Mouse (Mus musculus): ENCODE measurements around the gene Nat8f6. TPM values are rescaled to one million over a fixed set of nuclear protein-coding genes. Genes with fewer than 3 reads are reported as not detected.
"Not testable (repeated sequence)": the region's sequence is repeated elsewhere in the genome, so short reads cannot be mapped to it uniquely, and the experiment has no call there.

The Nat8f6 gene
- polyA plus RNA-seq, 1 experiment from 2014 or later, result not detected

- H3K27ac ChIP-seq; H3K4me2 ChIP-seq; H3K9ac ChIP-seq (replicated peaks); H3K4me3 ChIP-seq (replicated peaks); H3K9me3 ChIP-seq; H3K36me3 ChIP-seq; H3K27me3 ChIP-seq; H3K4me1 ChIP-seq (replicated peaks); ATAC-seq (ENCODE audit: insufficient number of reproducible peaks, insufficient read depth, low FRiP score, low TSS enrichment, low read depth): not testable (repeated sequence)
These were observed 13.8 kb upstream of the Nat8f6 start for GRCm38 (mm10) chr6:85834504-85835100.

DNA sequence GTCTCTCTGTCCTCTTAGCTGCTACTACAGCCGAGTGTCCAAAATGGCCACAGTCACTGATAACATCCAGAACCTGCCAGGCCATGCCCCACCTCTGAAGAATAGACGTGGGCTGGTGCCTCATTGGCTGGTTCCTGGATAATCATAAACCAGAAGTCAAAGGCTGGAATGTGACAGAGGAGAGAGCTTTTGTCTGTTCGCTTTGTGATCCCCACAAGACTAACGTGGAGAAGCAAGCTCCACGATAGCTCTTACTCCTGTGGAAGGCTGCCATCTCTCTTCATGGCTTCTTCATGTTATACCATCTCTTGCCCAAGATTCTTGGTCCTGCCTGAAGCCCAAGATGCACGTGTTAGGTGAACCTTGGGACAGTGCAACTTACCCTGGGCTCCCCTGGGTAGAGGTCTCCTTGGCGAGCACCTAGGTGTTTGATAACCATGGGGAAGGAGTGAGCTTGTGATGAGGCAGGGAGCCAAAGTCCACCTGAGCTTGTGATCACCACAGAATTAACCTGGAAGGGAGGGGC, 11.1 kb upstream of the Nat8f6 start, which contains the start of gene Nat8:
Gene Nat8, minus strand, starts transcription at position 287 of the 526 bp plus-strand sequence.
- H3K36me3 ChIP-seq, result no peaks in the 10 kb centered on the region
- no peaks in the 10 kb centered on the region for H3K27me3 ChIP-seq
- H3K9ac ChIP-seq (replicated peaks), result no peak within 1 kb of the TSS
- peaks cover 5% of the 10 kb centered on the region; the same call in 1 of the 2 replicates for H3K4me1 ChIP-seq (replicated peaks)
- ATAC-seq (ENCODE audit: insufficient number of reproducible peaks, insufficient read depth, low FRiP score, low TSS enrichment, low read depth), result no peak
- H3K4me2 ChIP-seq, result no peak within 1 kb of the TSS
- H3K27ac ChIP-seq, result no peak within 1 kb of the TSS
- WGBS, result 81% methylated on average over 7 of the region's 7 CpGs
- H3K4me3 ChIP-seq (replicated peaks), result no peak within 1 kb of the TSS
- H3K9me3 ChIP-seq, result no peaks in the 10 kb centered on the region

DNA sequence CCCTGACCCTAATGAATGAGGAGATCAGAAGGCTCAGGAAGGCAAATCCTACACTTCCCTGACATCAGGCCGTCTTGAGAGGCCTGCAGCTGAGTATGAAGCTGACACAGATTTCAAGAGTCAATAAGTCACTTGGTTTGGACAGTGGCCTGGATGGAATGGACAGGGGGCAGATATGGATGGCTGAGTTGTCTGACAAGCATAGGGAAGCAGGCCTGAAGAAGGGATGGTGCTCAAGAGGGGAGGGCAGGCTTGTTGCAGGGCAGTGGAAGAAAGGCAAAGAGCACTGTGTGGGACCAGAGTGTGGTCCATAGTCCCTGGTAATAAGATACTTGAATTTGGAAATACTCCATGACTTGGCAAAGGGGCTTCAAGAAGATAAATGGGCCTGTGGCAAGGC, 8.7 kb upstream of the Nat8f6 start:
- no peak for ATAC-seq (ENCODE audit: insufficient number of reproducible peaks, insufficient read depth, low FRiP score, low TSS enrichment, low read depth)
- Histone ChIP-seq H3K9ac (replicated peaks) (no peak overlapping the region), H3K4me3 (replicated peaks) (no peak overlapping the region), H3K4me1 (replicated peaks) (peaks cover 5% of the 10 kb centered on the region; the same call in 1 of the 2 replicates), H3K36me3 (no peaks in the 10 kb centered on the region), H3K9me3 (no peaks in the 10 kb centered on the region), H3K27ac (no peak overlapping the region), H3K4me2 (no peak overlapping the region), H3K27me3 (no peaks in the 10 kb centered on the region)
- WGBS, result 49% methylated on average over 1 of the region's 1 CpGs

DNA sequence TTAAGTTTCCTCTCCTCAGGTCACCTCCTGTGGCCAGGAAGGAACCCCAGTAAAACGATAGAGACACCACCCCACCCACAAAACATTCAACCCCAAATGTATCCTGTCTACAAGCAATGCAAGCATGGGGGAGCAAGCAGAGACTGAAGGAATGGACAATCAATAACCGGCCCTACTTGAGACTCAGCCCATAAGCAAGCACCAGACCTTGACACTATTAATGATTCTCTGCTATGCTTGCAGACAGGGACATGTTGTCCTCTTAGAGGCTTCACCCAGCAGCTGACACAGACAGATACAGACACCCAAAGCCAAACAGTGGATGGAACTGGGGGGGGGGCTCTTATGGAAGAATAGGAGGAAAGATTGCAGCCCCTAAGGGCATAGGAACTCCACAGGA, 5.1 kb upstream of the Nat8f6 start:
- 84% methylated on average over 2 of the region's 2 CpGs for WGBS
- Histone ChIP-seq H3K27me3 (no peaks in the 10 kb centered on the region), H3K4me1 (replicated peaks) (no peaks in the 10 kb centered on the region), H3K27ac (no peak overlapping the region), H3K4me2 (no peak overlapping the region), H3K9ac (replicated peaks) (no peak overlapping the region), H3K36me3 (no peaks in the 10 kb centered on the region), H3K9me3 (no peaks in the 10 kb centered on the region), H3K4me3 (replicated peaks) (no peak overlapping the region)
- no peak for ATAC-seq (ENCODE audit: insufficient number of reproducible peaks, insufficient read depth, low FRiP score, low TSS enrichment, low read depth)

DNA sequence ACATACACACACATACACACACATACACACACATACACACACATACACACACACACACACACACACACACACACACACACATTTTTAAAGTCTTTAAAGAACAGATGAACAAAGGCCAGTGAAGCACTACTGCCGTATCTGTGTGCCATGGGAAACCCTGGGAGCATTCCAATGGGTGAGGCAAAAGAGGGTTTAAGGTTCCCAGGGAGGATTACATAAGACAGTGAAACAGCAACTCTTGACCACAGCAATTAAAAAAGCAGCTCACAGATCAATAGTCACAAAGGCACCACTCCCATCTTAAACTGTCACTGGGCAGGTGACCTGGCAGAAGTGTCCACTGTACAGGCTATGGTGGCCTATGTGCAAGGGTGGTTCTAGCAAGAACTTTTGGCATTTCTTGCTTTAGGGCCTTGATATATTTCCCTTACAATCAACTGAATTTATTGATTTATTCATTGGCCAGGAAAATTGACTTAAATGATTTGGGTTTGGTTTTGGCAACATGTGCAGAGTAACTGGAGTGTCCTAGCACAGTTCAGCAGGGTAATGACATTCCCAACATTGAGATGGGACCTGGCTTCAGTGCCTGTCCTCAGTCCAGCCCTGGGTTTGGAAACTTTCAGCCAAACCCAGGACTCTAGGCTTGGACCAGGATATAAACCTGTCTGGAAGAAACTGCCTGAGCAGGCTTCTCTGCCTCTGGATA, 2.8 kb upstream of the Nat8f6 start:
- H3K27ac ChIP-seq, result no peak overlapping the region
- H3K27me3 ChIP-seq, result no peaks in the 10 kb centered on the region
- no peak for ATAC-seq (ENCODE audit: insufficient number of reproducible peaks, insufficient read depth, low FRiP score, low TSS enrichment, low read depth)
- 90% methylated on average over 1 of the region's 1 CpGs for WGBS
- H3K9me3 ChIP-seq, result no peaks in the 10 kb centered on the region
- H3K4me3 ChIP-seq (replicated peaks), result no peak overlapping the region
- no peaks in the 10 kb centered on the region for H3K4me1 ChIP-seq (replicated peaks)
- no peak overlapping the region for H3K4me2 ChIP-seq
- no peaks in the 10 kb centered on the region for H3K36me3 ChIP-seq
- H3K9ac ChIP-seq (replicated peaks), result no peak overlapping the region

GRCm38 (mm10) chr6:85822286-85822685, 1.5 kb upstream of the Nat8f6 start:
- Histone ChIP-seq H3K27ac (no peak overlapping the region), H3K9ac (replicated peaks) (no peak overlapping the region), H3K4me2 (no peak overlapping the region), H3K36me3 (no peaks in the 10 kb centered on the region), H3K9me3 (no peaks in the 10 kb centered on the region), H3K4me1 (replicated peaks) (no peaks in the 10 kb centered on the region), H3K4me3 (replicated peaks) (no peak overlapping the region), H3K27me3 (no peaks in the 10 kb centered on the region)
- ATAC-seq (ENCODE audit: insufficient number of reproducible peaks, insufficient read depth, low FRiP score, low TSS enrichment, low read depth), result no peak
- 87% methylated on average over 4 of the region's 4 CpGs for WGBS

DNA sequence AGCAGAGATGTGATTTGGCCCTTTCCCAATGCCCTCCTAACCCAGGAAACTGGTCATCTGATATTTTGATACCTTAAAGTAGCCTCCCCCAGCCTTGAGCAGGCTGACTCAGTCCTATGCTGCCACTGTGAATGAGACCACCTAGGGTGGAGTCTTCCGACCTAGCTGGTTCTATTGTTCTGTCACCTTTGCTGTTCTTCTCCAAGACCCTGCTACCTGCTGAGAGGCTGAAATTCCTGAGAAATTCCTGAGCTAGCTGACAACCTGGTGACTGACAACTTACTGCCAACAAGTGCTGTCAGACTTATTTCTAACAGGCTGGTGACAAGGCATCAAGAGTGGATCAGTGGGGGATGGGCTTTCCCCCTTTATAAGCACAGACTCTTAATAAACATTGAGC, 2.4 kb downstream of the Nat8f6 start:
- Histone ChIP-seq H3K4me3 (replicated peaks) (no peak overlapping the region), H3K4me1 (replicated peaks) (no peaks in the 10 kb centered on the region), H3K9me3 (no peaks in the 10 kb centered on the region), H3K27me3 (no peaks in the 10 kb centered on the region), H3K9ac (replicated peaks) (no peak overlapping the region), H3K4me2 (no peak overlapping the region), H3K27ac (no peak overlapping the region), H3K36me3 (no peaks in the 10 kb centered on the region)
- no peak for ATAC-seq (ENCODE audit: insufficient number of reproducible peaks, insufficient read depth, low FRiP score, low TSS enrichment, low read depth)
- 42% methylated on average over 1 of the region's 1 CpGs for WGBS

DNA sequence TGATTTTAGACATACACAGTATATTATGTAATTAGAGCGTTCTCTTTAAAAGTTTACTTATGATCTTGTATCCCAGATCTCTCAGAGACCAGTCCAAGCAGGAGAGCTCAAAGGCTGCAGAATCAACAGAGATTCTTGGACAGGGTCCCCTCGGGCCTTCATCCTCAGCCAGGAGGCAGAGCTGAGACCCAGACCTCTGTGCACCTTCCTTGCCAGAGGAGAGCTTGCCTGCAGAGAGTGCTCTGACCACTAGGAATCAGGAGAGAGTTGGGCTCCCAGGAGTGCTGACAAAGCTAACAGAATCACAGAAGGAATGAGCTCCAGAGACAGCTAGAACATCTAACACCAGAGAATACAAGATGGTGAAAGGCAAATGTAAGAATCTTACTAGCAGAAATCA, 7.4 kb downstream of the Nat8f6 start:
- Histone ChIP-seq H3K9ac (replicated peaks) (no peak overlapping the region), H3K27me3 (no peaks in the 10 kb centered on the region), H3K4me2 (no peak overlapping the region), H3K4me1 (replicated peaks) (no peaks in the 10 kb centered on the region), H3K9me3 (no peaks in the 10 kb centered on the region), H3K4me3 (replicated peaks) (no peak overlapping the region), H3K27ac (no peak overlapping the region), H3K36me3 (no peaks in the 10 kb centered on the region)
- 76% methylated on average over 2 of the region's 2 CpGs for WGBS
- ATAC-seq (ENCODE audit: insufficient number of reproducible peaks, insufficient read depth, low FRiP score, low TSS enrichment, low read depth), result no peak

GRCm38 (mm10) chr6:85810942-85811537, 9.7 kb downstream of the Nat8f6 start:
- not testable (repeated sequence) for H3K4me1 ChIP-seq (replicated peaks); ATAC-seq (ENCODE audit: insufficient number of reproducible peaks, insufficient read depth, low FRiP score, low TSS enrichment, low read depth); H3K4me3 ChIP-seq (replicated peaks); H3K9me3 ChIP-seq; H3K27ac ChIP-seq; H3K4me2 ChIP-seq; H3K36me3 ChIP-seq; H3K27me3 ChIP-seq; H3K9ac ChIP-seq (replicated peaks)
- 41% methylated on average over 3 of the region's 3 CpGs for WGBS

DNA sequence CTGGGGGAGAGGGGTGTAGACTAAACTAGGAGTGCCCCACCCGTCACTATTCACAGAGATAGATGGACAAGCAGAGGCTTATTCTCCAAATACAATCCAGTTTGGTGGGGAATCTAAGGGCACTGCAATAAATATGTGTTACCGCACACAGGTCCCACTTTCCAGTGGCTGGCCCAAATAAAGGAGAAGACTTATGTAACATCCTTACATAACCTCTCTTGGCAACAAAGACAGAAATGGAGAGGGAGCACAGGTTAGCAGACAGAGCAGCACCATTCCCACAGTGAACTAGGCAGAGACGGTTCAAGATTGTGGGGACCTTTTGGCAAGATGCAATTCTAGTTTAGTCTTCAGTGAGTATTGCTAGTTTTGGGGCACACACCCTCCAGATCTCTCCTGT, 10.2 kb downstream of the Nat8f6 start:
- not testable (repeated sequence) for ATAC-seq (ENCODE audit: insufficient number of reproducible peaks, insufficient read depth, low FRiP score, low TSS enrichment, low read depth); H3K27ac ChIP-seq; H3K36me3 ChIP-seq; H3K9ac ChIP-seq (replicated peaks); H3K4me1 ChIP-seq (replicated peaks); H3K4me2 ChIP-seq; H3K4me3 ChIP-seq (replicated peaks); H3K9me3 ChIP-seq; H3K27me3 ChIP-seq
- 88% methylated on average over 3 of the region's 3 CpGs for WGBS

DNA sequence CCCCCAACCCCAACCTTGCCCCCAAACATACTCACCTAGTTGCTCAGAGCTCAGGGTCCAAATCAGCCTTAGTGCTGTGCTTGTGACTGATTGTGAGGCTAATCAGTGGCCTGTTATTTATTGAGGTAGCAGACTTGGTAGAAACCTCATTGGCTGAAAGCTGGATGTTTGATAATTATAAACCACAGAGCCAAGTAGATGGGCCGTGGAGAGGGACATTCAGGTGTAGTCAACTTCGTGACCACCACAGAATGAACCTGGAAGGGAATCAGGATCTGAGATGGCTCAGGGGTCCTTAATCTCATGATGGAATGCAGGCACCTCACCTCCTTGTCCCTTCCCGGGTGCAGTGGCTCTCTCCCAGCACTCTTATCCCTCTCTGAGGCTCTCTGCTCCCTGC, 11.0 kb downstream of the Nat8f6 start:
- not testable (repeated sequence) for H3K4me1 ChIP-seq (replicated peaks); H3K4me2 ChIP-seq; H3K36me3 ChIP-seq; ATAC-seq (ENCODE audit: insufficient number of reproducible peaks, insufficient read depth, low FRiP score, low TSS enrichment, low read depth); H3K27me3 ChIP-seq; H3K9ac ChIP-seq (replicated peaks); H3K9me3 ChIP-seq; H3K4me3 ChIP-seq (replicated peaks); H3K27ac ChIP-seq
- whole genome bisulfite sequencing, result 79% methylated on average over 2 of the region's 3 CpGs

Measured in limb, embryonic 12.5 days (tissue).